Mouse (Mus musculus) layer of hippocampus, adult 11-12 months (tissue): ENCODE measurements around the gene Ucn2.

Experiments
- DNase-seq: peaks from one replicate; pipeline ENCODE4 v3.0.0; 2022; ENCODE audit warnings: low spot score

Ucn2 gene

GRCm38 (mm10) chr9:108992085-108992469 is 6.3 kb downstream of the Ucn2 start:
- no peak for DNase-seq

- no peak for DNase-seq
Measured at GRCm38 (mm10) chr9:108992620-108993361, 7.0 kb downstream of the Ucn2 start.

GRCm38 (mm10) chr9:108996411-108996810 is 10.6 kb downstream of the Ucn2 start:
- DNase-seq, result no peak

GRCm38 (mm10) chr9:108998287-108999166 is 12.7 kb downstream of the Ucn2 start:
- no peak for DNase-seq

- DNase-seq, result no peak
Measured at GRCm38 (mm10) chr9:108999167-108999526, 13.3 kb downstream of the Ucn2 start.

- peak; percentile 73 for DNase-seq
Measured at GRCm38 (mm10) chr9:109000726-109001125, 14.9 kb downstream of the Ucn2 start.

GRCm38 (mm10) chr9:109003201-109003600 is 17.4 kb downstream of the Ucn2 start:
- no peak for DNase-seq

- DNase-seq, result no peak
Measured at GRCm38 (mm10) chr9:109007025-109007780, 21.4 kb downstream of the Ucn2 start.

GRCm38 (mm10) chr9:109008081-109008480 is 22.3 kb downstream of the Ucn2 start:
- no peak for DNase-seq

GRCm38 (mm10) chr9:109008994-109009635 is 23.3 kb downstream of the Ucn2 start:
- DNase-seq, result no peak

- no peak for DNase-seq
Measured at GRCm38 (mm10) chr9:109009636-109010315, 24.0 kb downstream of the Ucn2 start.

GRCm38 (mm10) chr9:109010316-109010690 is 24.5 kb downstream of the Ucn2 start:
- no peak for DNase-seq

GRCm38 (mm10) chr9:109015397-109015796 is 29.6 kb downstream of the Ucn2 start:
- no peak for DNase-seq

GRCm38 (mm10) chr9:109016973-109017604 is 31.3 kb downstream of the Ucn2 start:
- DNase-seq, result no peak

- no peak for DNase-seq
Measured at GRCm38 (mm10) chr9:109021428-109021827, 35.6 kb downstream of the Ucn2 start.

GRCm38 (mm10) chr9:109022866-109023685 is 37.3 kb downstream of the Ucn2 start:
- no peak for DNase-seq

- no peak for DNase-seq
Measured at GRCm38 (mm10) chr9:109027521-109027920, 41.7 kb downstream of the Ucn2 start.

- DNase-seq, result no peak
Measured at GRCm38 (mm10) chr9:109028421-109028820, 42.6 kb downstream of the Ucn2 start.

GRCm38 (mm10) chr9:109028919-109029318 is 43.1 kb downstream of the Ucn2 start:
- no peak for DNase-seq

- no peak for DNase-seq
Measured at GRCm38 (mm10) chr9:109030312-109030711, 44.5 kb downstream of the Ucn2 start.
